Comparison of ENCODE assay signal across 8 mouse cellular contexts in the genomic region with DNA sequence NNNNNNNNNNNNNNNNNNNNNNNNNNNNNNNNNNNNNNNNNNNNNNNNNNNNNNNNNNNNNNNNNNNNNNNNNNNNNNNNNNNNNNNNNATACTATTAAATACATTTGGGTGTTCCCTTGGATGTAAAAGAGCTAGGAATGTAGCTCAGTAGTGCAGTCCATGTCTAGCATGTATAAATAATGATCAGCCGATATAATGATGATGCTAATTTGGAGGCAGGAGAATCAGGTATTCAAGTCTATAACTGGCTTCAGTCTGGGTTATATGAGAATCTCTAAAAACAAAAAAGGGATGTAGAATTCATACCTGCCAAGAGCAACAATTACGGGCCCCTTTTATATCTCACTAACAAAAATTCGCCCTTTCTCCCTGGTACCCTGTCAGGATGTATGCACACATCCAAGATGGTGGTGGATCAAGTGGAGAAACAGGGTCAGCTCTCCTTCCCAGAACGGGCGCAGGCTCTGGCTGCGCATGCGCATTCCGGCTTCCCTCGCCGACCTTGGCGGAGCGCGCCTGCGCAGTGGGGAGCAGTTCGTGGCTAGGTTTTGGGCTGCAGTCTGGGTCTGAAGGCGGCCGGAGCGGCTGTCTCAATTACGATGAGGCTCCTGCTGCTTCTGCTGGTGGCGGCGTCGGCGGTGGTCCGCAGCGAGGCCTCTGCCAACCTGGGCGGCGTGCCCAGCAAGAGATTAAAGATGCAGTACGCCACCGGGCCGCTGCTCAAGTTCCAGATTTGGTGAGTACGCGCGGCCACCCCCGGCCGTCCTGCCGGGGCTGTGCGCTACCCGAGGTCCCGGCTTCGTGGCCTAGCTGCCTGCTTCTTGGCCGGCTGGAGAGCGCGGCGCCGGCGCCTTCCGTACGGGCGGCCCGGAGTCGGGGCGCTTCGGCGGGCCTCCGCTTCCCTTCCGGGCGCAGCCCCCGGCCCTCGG. TPM values are rescaled to one million over a fixed set of nuclear protein-coding genes. Genes with fewer than 3 reads are reported as not detected.
DNase-seq lines count a peak whose midpoint lies in the region; ATAC-seq lines count a peak whose summit lies in the region.

A gene (plus strand): TSS at position 500 of the 930 bp plus-strand sequence.

- H3K9me3 ChIP-seq in heart, embryonic 13.5 days: no peaks in the 10 kb centered on the region
- no peaks in the 10 kb centered on the region for H3K9me3 ChIP-seq in liver, embryonic 12.5 days (replicated peaks)
- no peaks in the 10 kb centered on the region for H3K9me3 ChIP-seq in stomach, embryonic 15.5 days

- peaks cover 21% of the 10 kb centered on the region for H3K36me3 ChIP-seq in heart, embryonic 13.5 days
- H3K36me3 ChIP-seq in liver, embryonic 12.5 days: peaks cover 17% of the 10 kb centered on the region
- 0 out of 2 replicates have a peak, but pooled peaks cover 3% of the 10 kb centered on the region for H3K36me3 ChIP-seq in stomach, embryonic 15.5 days

- WGBS in heart, embryonic 13.5 days: 2% methylated on average over 46 of the region's 59 CpGs
- 2% methylated on average over 59 of the region's 59 CpGs for WGBS in liver, embryonic 12.5 days (ENCODE audit: insufficient replicate concordance)
- WGBS in stomach, embryonic 15.5 days: 2% methylated on average over 59 of the region's 59 CpGs

- H3K27ac ChIP-seq in heart, embryonic 13.5 days (replicated peaks): peak within 1 kb of the TSS; percentile 100
- H3K27ac ChIP-seq in liver, embryonic 12.5 days: peak within 1 kb of the TSS; percentile 99
- H3K27ac ChIP-seq in stomach, embryonic 15.5 days: peak within 1 kb of the TSS; percentile 99

- DNase-seq in CD4-positive helper T cell, adult 2 months (ENCODE audit: low read depth, low spot score): peak; percentile 94
- DNase-seq in brain, embryonic 18.5 days (ENCODE audit: low read depth, low spot score): peak; percentile 88
- peak; percentile 98 for DNase-seq in kidney, postnatal 10 days
- DNase-seq in natural killer cell, adult 2 months (ENCODE audit: low spot score in 2 of 2): peak; percentile 94 to 95

- H3K9ac ChIP-seq in heart, embryonic 13.5 days: peak within 1 kb of the TSS; percentile 100
- H3K9ac ChIP-seq in liver, embryonic 12.5 days: peak within 1 kb of the TSS; percentile 100
- H3K9ac ChIP-seq in stomach, embryonic 15.5 days: peak within 1 kb of the TSS; percentile 99

- peak within 1 kb of the TSS; percentile 92 for H3K4me3 ChIP-seq in heart, embryonic 13.5 days
- peak within 1 kb of the TSS; percentile 97 for H3K4me3 ChIP-seq in liver, embryonic 12.5 days
- peak within 1 kb of the TSS; percentile 95 for H3K4me3 ChIP-seq in stomach, embryonic 15.5 days (replicated peaks)

- ATAC-seq in erythroid progenitor cell, adult 5-6 weeks (replicated peaks; ENCODE audit: low FRiP score, poor library complexity, severe bottlenecking): peak; percentile 96
- ATAC-seq in heart, embryonic 13.5 days (ENCODE audit: extremely low read depth, insufficient number of reproducible peaks, low FRiP score, low TSS enrichment): peak; percentile 81
- ATAC-seq in liver, embryonic 12.5 days: peak; percentile 92
- peak; percentile 92 for ATAC-seq in stomach, embryonic 15.5 days (ENCODE audit: insufficient read depth, low FRiP score, low read depth)

- no peaks in the 10 kb centered on the region for H3K27me3 ChIP-seq in heart, embryonic 13.5 days (replicated peaks)
- H3K27me3 ChIP-seq in liver, embryonic 12.5 days (replicated peaks): no peaks in the 10 kb centered on the region
- H3K27me3 ChIP-seq in stomach, embryonic 15.5 days (replicated peaks): no peaks in the 10 kb centered on the region

- H3K4me1 ChIP-seq in heart, embryonic 13.5 days: peaks cover 22% of the 10 kb centered on the region
- H3K4me1 ChIP-seq in liver, embryonic 12.5 days: peaks cover 23% of the 10 kb centered on the region
- H3K4me1 ChIP-seq in stomach, embryonic 15.5 days: no peaks in the 10 kb centered on the region

- peak within 1 kb of the TSS; percentile 79 for H3K4me2 ChIP-seq in heart, embryonic 13.5 days
- H3K4me2 ChIP-seq in liver, embryonic 12.5 days: peak within 1 kb of the TSS; percentile 67
- H3K4me2 ChIP-seq in stomach, embryonic 15.5 days: peak within 1 kb of the TSS; percentile 54

RNA-seq across cellular contexts. Expression of the gene that starts here (rescaled TPM):
- 47.9 and 98.9 TPM in 2 replicates for total RNA-seq in erythroid progenitor cell, adult 5-6 weeks (2015; ENCODE audit: low replicate concordance)
- 60.7 and 108 TPM in 2 replicates for total RNA-seq in erythroid progenitor cell, adult 5-6 weeks (2017; ENCODE audit: low replicate concordance)
- 15.5 and 17.8 TPM in 2 replicates for polyA plus RNA-seq in heart, embryonic 13.5 days (2015; fragmentation: Nextera tagmentation; extraction: Ambion mirVana)
- 15.3 and 17.0 TPM in 2 replicates for polyA plus RNA-seq in liver, embryonic 12.5 days (2016; fragmentation: Nextera tagmentation; extraction: Ambion mirVana)
- 19.4 and 20.3 TPM in 2 replicates for polyA plus RNA-seq in stomach, embryonic 15.5 days (2015; fragmentation: Nextera tagmentation; extraction: Ambion mirVana)

Comparison
In these comparisons a context has a peak if more than half of its experiments do, and no peak if none do; other contexts are left out.
1. Peak in every context shown above with its lines: DNase-seq, ATAC-seq, H3K4me3 ChIP-seq and H3K27ac ChIP-seq.